Mouse (Mus musculus) Patski (cell line): ENCODE results near the gene Tmco4. TPM values are rescaled to one million over a fixed set of nuclear protein-coding genes. Genes with fewer than 3 reads are reported as not detected.

Experiments used
- ATAC-seq: fragments of 100-300 bp; one replicate; pipeline ENCODE4 v1.8.0; 2021
- CTCF ChIA-PET: fragments of 350-600 bp; sonication (Branson Sonifier 250); formaldehyde crosslinking; loops from one replicate; lab custom pipeline; 2022; ENCODE audit warnings: inconsistent platforms; lab: Charles Lee
- POLR2A ChIA-PET: fragments of 350-600 bp; sonication (Branson Sonifier 250); formaldehyde crosslinking; loops from one replicate; lab custom pipeline; 2022; ENCODE audit warnings: antibody characterized with exemption, inconsistent platforms; lab: Charles Lee
- DNase-seq: peaks from one replicate; pipeline ENCODE4 v3.0.0-alpha.2; 2011; ENCODE audit warnings: low read depth, low spot score
- H3K27me3 ChIP-seq: fragments of 371-371 bp; one replicate; pipeline ENCODE4 v1.5.1; 2021
- CTCF ChIP-seq: fragments of 100-300 bp; IDR thresholded peaks from one replicate; pipeline ENCODE4 v1.5.1; 2021
- in situ Hi-C: fragments of 300-500 bp; cut with MboI; formaldehyde crosslinking; loops from 3 replicates; pipeline ENCODE4 v1.11.1; 2018; ENCODE audit warnings: low pct_unique_long_range_greater_than_20kb, mixed read lengths
- polyA plus RNA-seq: library from polyadenylated mRNA; unstranded; gene quantifications from one replicate; pipeline ENCODE4 v1.2.3, GENCODE M21; 2021

Tmco4 gene
- polyA plus RNA-seq, 1 experiment from 2014 or later: 6.8 TPM

DNA sequence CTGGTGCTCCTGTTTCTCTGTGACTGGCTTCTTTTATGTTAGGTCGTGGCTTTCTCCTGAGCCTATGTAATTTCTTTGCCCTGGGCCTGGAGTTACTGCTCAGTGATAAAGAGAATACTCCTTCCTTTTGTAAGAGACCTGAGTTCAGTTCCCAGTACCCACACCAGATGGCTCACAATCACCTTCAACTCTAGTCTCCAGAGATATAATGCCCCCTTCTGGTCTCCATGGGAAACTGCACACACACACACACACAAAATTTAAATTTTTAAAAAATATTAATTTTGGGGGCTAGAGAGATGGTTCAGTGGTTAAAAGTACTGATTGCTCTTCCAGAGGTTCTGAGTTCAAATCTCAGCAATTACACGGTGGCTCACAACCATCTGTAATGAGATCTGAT is 24.4 kb upstream of the Tmco4 start:
- no peak for TF ChIP-seq CTCF
- no peak for ATAC-seq
- in situ Hi-C loops: no loop called here
- H3K27me3 ChIP-seq: no peaks in the 10 kb centered on the region
- CTCF ChIA-PET: no interaction called here
- POLR2A ChIA-PET: no interaction called here
- DNase-seq: no peak

DNA sequence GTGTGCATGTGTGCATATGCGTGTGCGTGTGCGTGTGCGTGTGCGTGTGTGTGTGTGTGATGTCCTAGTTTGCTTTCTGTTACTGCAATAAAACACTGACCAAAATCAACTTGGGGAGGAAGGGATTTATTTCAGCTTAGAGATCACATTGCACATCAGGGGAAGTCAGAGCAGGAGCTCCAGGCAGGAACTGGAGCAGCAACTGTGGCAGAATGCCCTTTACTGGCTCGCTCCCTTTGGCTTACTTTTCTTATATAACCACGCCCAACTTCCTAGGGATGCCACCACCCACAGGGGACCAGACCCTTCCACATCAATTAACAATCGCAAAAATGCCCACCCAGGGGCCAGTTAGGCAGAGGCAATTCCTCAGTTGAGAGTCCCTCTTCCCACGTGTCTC is 14.1 kb upstream of the Tmco4 start:
- no peak for TF ChIP-seq CTCF
- DNase-seq (no peak), ATAC-seq (no peak)
- CTCF ChIA-PET: no interaction called here
- H3K27me3 ChIP-seq: no peaks in the 10 kb centered on the region
- in situ Hi-C loops: no loop called here
- POLR2A ChIA-PET: no interaction called here

DNA sequence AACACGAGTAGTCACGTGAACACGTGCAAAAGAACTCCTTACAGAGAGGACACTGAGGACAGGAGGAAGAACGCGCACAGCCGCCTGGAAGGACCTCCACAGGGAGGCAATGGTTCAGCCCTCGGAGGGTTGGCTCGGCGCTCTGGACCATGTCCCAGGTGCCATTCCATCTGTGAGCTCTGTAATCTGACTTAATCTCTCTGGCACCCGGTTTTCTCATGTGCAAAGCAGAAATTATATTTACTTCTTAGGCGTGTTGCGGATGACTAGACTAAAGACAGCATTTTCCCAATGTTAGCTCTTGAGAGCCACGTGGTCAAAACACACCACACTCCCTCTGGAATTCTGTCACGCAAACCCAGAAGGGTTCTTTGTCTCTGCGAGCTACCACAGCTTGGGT is 13.6 kb upstream of the Tmco4 start:
- TF ChIP-seq CTCF: no peak
- CTCF ChIA-PET: no interaction called here
- ATAC-seq (no peak), DNase-seq (no peak)
- in situ Hi-C loops: no loop called here
- POLR2A ChIA-PET: no interaction called here
- no peaks in the 10 kb centered on the region for H3K27me3 ChIP-seq

DNA sequence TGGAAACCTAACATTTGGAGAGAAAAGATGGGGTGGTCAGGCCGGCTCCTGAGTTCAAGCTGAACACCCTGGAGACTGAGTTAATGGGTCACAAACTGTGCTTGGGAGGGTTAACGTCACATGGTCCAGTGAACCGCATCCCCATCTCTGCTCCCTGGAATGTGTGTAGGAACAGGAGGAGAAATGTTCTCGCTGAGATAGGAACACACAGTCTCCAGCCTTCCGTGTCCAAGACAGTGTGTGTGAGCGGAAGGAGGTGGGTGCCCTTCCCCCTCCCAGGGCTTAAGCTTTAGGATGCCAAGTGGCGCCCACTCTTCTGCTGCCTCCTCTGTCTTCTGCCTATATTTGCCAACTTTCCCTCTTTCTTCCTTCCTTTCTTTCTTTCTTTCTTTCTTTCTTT is 12.8 kb upstream of the Tmco4 start:
- POLR2A ChIA-PET: no interaction called here
- in situ Hi-C loops: no loop called here
- TF ChIP-seq CTCF: no peak
- DNase-seq (peak; percentile 1), ATAC-seq (no peak)
- CTCF ChIA-PET: no interaction called here
- no peaks in the 10 kb centered on the region for H3K27me3 ChIP-seq

DNA sequence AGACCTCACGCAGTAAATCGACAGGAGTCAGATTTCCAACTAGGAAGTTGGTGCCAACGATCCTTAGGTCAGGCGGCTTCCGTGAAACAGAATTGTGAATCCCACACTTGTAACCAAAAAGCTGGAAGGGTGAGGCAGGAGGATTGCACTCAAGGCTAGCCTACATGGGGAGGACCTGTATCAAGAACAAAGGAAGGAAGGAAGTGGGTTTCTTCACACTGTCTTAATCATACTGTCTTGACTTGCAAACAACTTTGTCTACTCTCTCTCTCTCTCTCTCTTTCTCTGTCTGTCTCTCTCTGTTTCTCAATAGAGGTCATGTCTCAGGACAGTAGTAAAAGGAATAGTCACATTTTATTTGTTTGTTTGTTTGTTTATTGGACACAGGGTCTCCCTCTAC is 10.0 kb upstream of the Tmco4 start:
- no peak for TF ChIP-seq CTCF
- in situ Hi-C loops: no loop called here
- ChIA-PET CTCF (no interaction called here), POLR2A (no interaction called here)
- H3K27me3 ChIP-seq: peaks cover 4% of the 10 kb centered on the region
- ATAC-seq: no peak
- no peak for DNase-seq

DNA sequence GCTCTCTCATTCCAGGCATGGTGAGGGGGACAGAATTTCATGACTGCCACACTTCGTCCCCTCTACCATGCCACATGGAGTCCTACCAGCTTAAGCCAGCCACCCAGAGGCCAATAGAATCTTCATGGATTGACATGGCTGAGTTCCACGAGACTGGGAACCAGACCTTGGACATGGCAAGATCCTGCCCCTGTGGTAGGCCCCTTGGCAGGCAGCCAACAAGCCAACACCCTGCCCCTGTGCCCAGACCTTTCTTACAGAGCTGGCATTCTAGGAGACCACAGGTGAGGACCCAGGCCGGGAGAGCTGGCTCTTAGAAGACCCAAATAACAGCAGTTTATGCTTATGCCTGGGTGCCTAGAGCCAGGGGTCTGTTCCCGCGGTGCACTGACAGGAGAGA is 6.8 kb upstream of the Tmco4 start:
- TF ChIP-seq CTCF: no peak
- CTCF ChIA-PET: no interaction called here
- in situ Hi-C loops: no loop called here
- no peak for DNase-seq
- H3K27me3 ChIP-seq: peaks cover 4% of the 10 kb centered on the region
- POLR2A ChIA-PET: no interaction called here
- ATAC-seq: no peak

DNA sequence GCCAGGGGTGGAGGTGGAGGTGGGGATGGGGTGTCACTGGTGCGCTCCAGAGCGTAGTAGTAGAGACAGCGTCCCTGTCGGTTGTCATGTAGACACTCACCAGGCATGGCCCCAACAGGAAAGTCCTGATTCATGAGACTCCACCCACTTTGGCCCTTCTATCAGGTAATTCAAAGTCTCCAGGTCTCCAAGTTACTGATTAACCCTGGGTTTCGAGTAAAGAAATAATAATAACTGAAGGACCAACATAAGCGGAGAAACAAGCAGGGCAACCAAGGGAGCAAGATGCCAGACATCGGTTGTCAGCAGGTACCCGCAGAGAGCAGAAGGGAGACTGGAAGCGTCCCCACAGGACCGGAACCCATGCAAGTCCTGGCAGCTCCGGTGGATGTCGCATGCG is 5.8 kb upstream of the Tmco4 start, which contains the start of gene Rnf186:
Gene Rnf186, plus strand, starts transcription at position 247 of the 400 bp plus-strand sequence.
- in situ Hi-C loops: no loop called here
- peaks cover 4% of the 10 kb centered on the region for H3K27me3 ChIP-seq
- ChIA-PET POLR2A (no interaction called here), CTCF (no interaction called here)
- no peak for TF ChIP-seq CTCF
- no peak for DNase-seq
- no peak for ATAC-seq

DNA sequence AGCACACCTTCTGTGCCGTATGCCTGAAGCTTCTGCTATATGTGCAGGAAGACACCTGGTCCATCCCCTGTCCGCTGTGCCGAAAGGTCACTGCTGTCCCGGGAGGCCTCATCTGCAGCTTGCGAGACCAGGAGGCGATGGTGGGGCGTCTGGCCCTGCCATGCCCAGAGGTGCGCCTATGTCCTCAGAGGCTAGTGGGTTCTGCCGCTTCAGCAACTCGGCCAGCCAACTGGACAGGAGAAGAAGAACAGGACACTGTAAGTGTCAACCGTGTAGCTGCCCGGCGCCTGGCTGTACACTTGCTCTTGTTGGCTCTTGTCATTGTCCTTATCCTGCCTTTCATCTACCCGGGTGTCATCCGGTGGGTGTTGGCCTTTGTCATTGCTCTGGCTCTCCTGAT is 5.2 kb upstream of the Tmco4 start:
- no peak for TF ChIP-seq CTCF
- DNase-seq (no peak), ATAC-seq (no peak)
- ChIA-PET CTCF (no interaction called here), POLR2A (no interaction called here)
- in situ Hi-C loops: no loop called here
- peaks cover 4% of the 10 kb centered on the region for H3K27me3 ChIP-seq

DNA sequence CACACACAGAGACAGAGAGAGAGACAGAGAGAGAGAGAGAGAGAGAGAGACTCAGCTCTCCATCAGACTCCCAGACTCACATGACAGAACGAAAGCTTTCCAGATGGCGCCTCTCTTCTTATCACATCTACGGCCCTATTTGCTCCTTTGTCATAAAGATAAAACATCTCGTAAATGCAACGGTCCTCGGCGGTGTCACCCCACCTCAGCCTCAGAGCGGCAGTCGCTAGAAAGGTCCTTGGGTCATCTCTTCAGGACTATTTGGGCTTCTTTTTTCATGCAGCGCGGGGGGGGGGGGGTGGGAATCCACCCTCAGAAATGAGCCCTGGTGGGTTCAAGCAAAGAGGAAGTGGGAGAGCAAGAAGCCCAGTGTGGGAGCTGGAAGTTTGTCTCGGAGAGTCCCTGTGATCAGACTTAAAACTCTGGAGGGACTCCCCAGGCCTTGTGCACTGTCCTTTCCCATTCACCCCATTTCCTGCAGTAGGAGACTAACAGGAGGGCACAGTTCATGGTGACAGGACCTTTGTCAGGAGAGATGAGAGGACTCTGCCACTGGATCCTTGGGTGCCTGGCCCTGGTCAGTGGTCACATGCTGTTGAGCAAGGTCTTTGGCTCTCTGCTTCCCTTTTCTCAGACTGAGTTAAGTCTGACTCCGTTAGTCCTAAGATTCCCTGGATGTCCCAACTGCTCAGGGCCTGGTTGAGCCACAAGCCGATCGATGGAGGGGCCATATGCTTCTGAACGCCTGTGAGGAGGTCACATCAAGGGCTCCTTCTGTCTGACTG is 3.7 kb upstream of the Tmco4 start:
- ATAC-seq (no peak), DNase-seq (no peak)
- in situ Hi-C loops: no loop called here
- CTCF ChIA-PET: no interaction called here
- POLR2A ChIA-PET: interaction anchor here (0.6 kb wide), 1 partner anchor 18 kb away, joined by 3 read pairs; no protein-coding TSS in a partner anchor
- TF ChIP-seq CTCF: no peak
- peaks cover 4% of the 10 kb centered on the region for H3K27me3 ChIP-seq

DNA sequence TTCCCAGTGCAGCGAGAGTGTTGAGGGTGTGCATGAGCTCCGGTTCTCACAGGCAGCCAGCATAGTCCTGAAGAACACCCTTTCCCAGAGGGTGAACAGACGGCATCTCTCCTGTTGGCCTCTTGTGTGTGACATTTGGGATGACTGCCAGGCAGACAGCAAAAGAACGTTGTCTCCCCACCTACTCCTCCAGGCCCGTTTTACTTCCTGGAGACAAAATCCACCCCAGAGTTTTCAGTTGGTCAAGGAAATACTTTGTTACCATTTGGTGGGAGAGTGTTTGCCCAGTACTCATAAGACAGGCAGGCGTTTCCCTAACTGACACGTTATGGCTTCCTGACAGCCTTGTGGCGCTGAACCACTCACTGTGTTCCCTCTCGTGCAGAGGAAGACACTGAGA is 3.0 kb upstream of the Tmco4 start:
- no peak for DNase-seq
- H3K27me3 ChIP-seq: peaks cover 4% of the 10 kb centered on the region
- in situ Hi-C loops: no loop called here
- POLR2A ChIA-PET: no interaction called here
- no peak for TF ChIP-seq CTCF
- CTCF ChIA-PET: no interaction called here
- ATAC-seq: no peak

DNA sequence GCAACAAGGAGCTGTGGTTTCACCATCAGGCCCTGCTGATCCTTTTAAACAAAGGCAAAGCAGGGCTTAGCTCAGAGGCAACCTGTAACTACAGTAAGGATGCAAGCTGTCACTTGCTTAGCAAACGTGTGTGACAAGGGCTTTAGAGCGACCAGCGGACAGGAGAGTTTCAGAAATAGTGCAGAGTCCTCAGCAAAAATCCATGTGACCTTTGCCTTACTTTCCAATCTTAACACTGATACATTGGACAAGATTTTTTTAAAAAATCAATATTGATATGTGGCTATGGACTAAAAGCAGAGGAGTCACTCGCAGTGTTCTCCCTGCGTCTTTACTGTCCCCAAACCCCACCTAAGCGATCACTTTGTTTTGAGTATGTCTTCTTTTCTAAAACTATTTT is 1.3 kb upstream of the Tmco4 start:
- in situ Hi-C loops: no loop called here
- ATAC-seq (no peak), DNase-seq (no peak)
- peaks cover 4% of the 10 kb centered on the region for H3K27me3 ChIP-seq
- no peak for TF ChIP-seq CTCF
- POLR2A ChIA-PET: interaction anchor here (0.6 kb wide), 1 partner anchor 1598 kb away, joined by 3 read pairs; no protein-coding TSS in a partner anchor
- CTCF ChIA-PET: interaction anchor here (1.6 kb wide), 1 partner anchor 45 kb away, joined by 3 read pairs; no protein-coding TSS in a partner anchor
